Mouse (Mus musculus): ENCODE results near the gene Cchcr1.

DNA sequence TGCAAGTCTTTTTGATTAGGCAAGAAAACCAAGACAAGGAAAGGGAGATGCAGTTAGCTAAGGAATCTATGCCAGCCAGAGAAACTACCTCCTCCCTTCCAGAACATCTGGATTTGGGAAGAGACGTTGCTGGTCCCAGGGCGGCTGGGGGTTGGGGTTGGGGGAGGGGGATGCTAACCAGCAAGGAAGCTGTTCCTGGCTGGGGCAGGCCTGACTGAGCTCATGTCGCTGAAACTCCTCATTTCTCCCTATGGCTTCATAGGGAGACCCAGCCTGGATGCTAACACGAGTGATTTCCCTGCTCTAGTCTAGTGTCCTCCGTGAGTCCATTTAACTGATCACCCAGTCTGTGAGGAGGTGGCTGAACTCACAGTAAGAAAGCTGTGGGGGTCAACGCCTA, 14.7 kb upstream of the Cchcr1 start:
- TF ChIP-seq POLR2A (IDR thresholded peaks at IDR 0.05; ENCODE audit: control insufficient read depth, low read depth, low read length) (no peak), CTCF (IDR thresholded peaks at IDR 0.05; ENCODE audit: control insufficient read depth, insufficient read depth, insufficient replicate concordance, low read depth, low read length) (no peak)

Measured in testis, adult 2 months (tissue).